Mouse (Mus musculus) midbrain, embryonic 13.5 days (tissue): Measurements from ENCODE around the gene Iqcb1. TPM values are rescaled to one million over a fixed set of nuclear protein-coding genes. Genes with fewer than 3 reads are reported as not detected.
"Not testable (repeated sequence)": the region's sequence is repeated elsewhere in the genome, so short reads cannot be mapped to it uniquely, and the experiment has no call there.

Experiments
- ATAC-seq: fragments of 200-750 bp; cut with Nextera tagmentation; 2 replicates; pipeline ENCODE4 v1.8.0; 2017; ENCODE audit warnings: mild to moderate bottlenecking, moderate TSS enrichment, moderate library complexity
- H3K27ac ChIP-seq: fragments of 300-500 bp; sonication (generic); 2 replicates; pipeline ENCODE4 v1.5.1; 2015; ENCODE audit warnings: inconsistent platforms, mild to moderate bottlenecking, moderate library complexity
- H3K27me3 ChIP-seq: fragments of 300-500 bp; sonication (generic); 2 replicates; pipeline ENCODE4 v1.6.1; 2015; ENCODE audit warnings: mild to moderate bottlenecking, inconsistent platforms
- H3K36me3 ChIP-seq: fragments of 300-500 bp; sonication (generic); 2 replicates; pipeline ENCODE4 v1.6.1; 2015; ENCODE audit warnings: mild to moderate bottlenecking, inconsistent platforms
- H3K4me1 ChIP-seq: fragments of 300-500 bp; sonication (generic); replicated peaks from 2 replicates; pipeline ENCODE4 v1.6.1; 2015; ENCODE audit warnings: inconsistent platforms
- H3K4me2 ChIP-seq: fragments of 300-500 bp; sonication (generic); replicated peaks from 2 replicates; pipeline ENCODE4 v1.6.1; 2015; ENCODE audit warnings: moderate library complexity, mild to moderate bottlenecking, inconsistent platforms
- H3K4me3 ChIP-seq: fragments of 300-500 bp; sonication (generic); replicated peaks from 2 replicates; pipeline ENCODE4 v1.5.1; 2015; ENCODE audit warnings: mild to moderate bottlenecking, inconsistent platforms
- H3K9ac ChIP-seq: fragments of 300-500 bp; sonication (generic); replicated peaks from 2 replicates; pipeline ENCODE4 v1.6.1; 2015; ENCODE audit warnings: mild to moderate bottlenecking, inconsistent platforms
- H3K9me3 ChIP-seq: fragments of 300-500 bp; sonication (generic); 2 replicates; pipeline ENCODE4 v1.6.1; 2016; ENCODE audit warnings: mild to moderate bottlenecking, inconsistent platforms
- WGBS: fragments of 180-500 bp; shearing (Covaris S2); methylation state at CpG from one replicate; pipeline ENCODE4 v1.1.7; 2015; 5-methylcytosine and 5-hydroxymethylcytosine counted together
- polyA plus RNA-seq: library from polyadenylated mRNA; unstranded; fragments of >200 nt; fragmentation: Nextera tagmentation; extraction: Ambion mirVana; gene quantifications from 2 replicates; pipeline ENCODE4 v1.2.1, GENCODE M21; 2015

The Iqcb1 gene
- polyA plus RNA-seq, 1 experiment from 2014 or later = 64.3 TPM

- WGBS = 59% methylated on average over 6 of the region's 6 CpGs
- Histone ChIP-seq H3K9me3 (no peaks in the 10 kb centered on the region), H3K4me3 (no peak overlapping the region), H3K27me3 (no peaks in the 10 kb centered on the region), H3K4me1 (0 out of 2 replicates have a peak, but pooled peaks cover 4% of the 10 kb centered on the region), H3K27ac (no peak overlapping the region), H3K4me2 (no peak overlapping the region), H3K36me3 (no peaks in the 10 kb centered on the region), H3K9ac (no peak overlapping the region)
- no peak for ATAC-seq
These were observed 8.2 kb upstream of the Iqcb1 start for GRCm38 (mm10) chr16:36820016-36820415.

DNA sequence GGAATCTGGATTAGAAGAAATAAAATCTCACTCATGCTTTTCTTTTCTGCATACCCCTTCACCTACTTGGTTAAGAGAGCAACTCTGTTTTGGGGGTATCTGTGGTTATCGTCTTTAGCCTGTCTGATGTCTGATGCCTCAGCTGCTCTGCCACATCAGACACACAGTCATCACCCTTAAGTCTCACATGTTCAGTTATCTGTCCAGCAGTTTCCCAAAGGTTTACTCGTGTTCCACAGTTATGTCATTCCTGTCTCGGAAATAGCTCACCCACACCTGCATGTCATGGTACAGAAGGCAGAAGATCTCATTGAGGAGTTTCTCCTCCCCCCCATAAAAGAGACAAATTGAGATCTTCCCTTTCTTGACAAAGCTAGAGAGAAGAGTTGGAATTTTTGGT lies 7.4 kb upstream of the Iqcb1 start:
- Histone ChIP-seq H3K36me3 (no peaks in the 10 kb centered on the region), H3K4me2 (no peak overlapping the region), H3K9me3 (no peaks in the 10 kb centered on the region), H3K27me3 (no peaks in the 10 kb centered on the region), H3K4me1 (0 out of 2 replicates have a peak, but pooled peaks cover 4% of the 10 kb centered on the region), H3K9ac (no peak overlapping the region), H3K27ac (no peak overlapping the region), H3K4me3 (no peak overlapping the region)
- no peak for ATAC-seq
- WGBS = 87% methylated on average over 3 of the region's 3 CpGs

DNA sequence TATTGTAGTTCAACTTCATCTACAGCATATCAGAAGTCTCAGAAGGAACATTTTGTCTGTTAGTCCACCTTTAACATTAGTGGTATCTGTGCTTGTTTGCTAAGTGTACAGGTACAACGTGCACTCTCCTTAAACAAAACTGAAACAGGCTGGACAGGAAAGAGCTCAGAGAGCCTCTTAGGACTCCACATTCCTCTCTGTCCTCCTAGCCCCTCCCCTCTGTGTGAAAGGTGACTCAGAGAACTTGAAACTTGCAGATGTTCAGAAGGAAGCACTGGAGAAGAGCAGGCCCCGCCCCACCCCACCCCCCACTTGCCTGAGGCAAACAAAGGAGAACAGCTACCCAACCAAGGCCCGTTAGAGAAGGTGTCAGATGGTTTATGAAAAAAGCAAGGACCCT lies 6.7 kb upstream of the Iqcb1 start:
- Histone ChIP-seq H3K4me2 (no peak overlapping the region), H3K27me3 (peaks cover 4% of the 10 kb centered on the region; the same call in 1 of the 2 replicates), H3K4me1 (0 out of 2 replicates have a peak, but pooled peaks cover 4% of the 10 kb centered on the region), H3K27ac (no peak overlapping the region), H3K9me3 (no peaks in the 10 kb centered on the region), H3K36me3 (no peaks in the 10 kb centered on the region), H3K4me3 (no peak overlapping the region), H3K9ac (no peak overlapping the region)
- WGBS = 14% methylated on average over 3 of the region's 3 CpGs
- ATAC-seq = no peak

GRCm38 (mm10) chr16:36827611-36828053 lies 553 bp upstream of the Iqcb1 start:
- H3K27ac ChIP-seq = no peak overlapping the region
- peak overlapping the region; percentile 79 for H3K4me3 ChIP-seq
- H3K27me3 ChIP-seq = peaks cover 4% of the 10 kb centered on the region; the same call in 1 of the 2 replicates
- ATAC-seq = no peak
- H3K36me3 ChIP-seq = no peaks in the 10 kb centered on the region
- peak overlapping the region; percentile 72 for H3K4me2 ChIP-seq
- H3K9ac ChIP-seq = peak overlapping the region; percentile 24; the same call in 1 of the 2 replicates
- H3K4me1 ChIP-seq = peaks cover 26% of the 10 kb centered on the region
- 6% methylated on average over 11 of the region's 11 CpGs for WGBS
- no peaks in the 10 kb centered on the region for H3K9me3 ChIP-seq

DNA sequence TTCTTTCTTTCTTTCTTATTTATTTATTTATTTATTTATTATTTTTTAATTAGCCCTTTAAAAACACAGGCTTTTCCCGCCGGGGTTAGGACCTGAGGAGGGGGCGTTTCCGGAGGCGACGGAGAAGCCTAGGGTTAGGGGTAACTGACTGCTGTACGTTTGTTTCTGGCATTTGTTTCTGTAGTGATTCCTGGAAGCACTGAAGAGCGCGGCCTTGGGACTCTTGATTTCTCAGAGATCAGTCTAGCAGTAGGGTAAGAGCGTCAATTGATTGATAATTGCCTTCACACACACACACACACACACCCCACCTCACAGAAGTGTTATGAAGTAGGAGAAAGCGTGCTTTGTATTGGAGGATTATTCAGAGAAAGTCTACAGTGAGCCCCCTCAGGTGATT lies 635 bp downstream of the Iqcb1 start:
- Histone ChIP-seq H3K27me3 (peaks cover 4% of the 10 kb centered on the region; the same call in 1 of the 2 replicates), H3K9ac (peak overlapping the region; percentile 85), H3K36me3 (no peaks in the 10 kb centered on the region), H3K27ac (peak overlapping the region; percentile 84), H3K4me3 (peak overlapping the region; percentile 79), H3K9me3 (no peaks in the 10 kb centered on the region), H3K4me1 (peaks cover 26% of the 10 kb centered on the region), H3K4me2 (peak overlapping the region; percentile 72)
- peak; percentile 38 for ATAC-seq
- 6% methylated on average over 11 of the region's 11 CpGs for WGBS

GRCm38 (mm10) chr16:36846894-36847293 lies 18.7 kb downstream of the Iqcb1 start:
- H3K4me3 ChIP-seq, ATAC-seq, H3K4me1 ChIP-seq, H3K9me3 ChIP-seq, H3K4me2 ChIP-seq, H3K27ac ChIP-seq, H3K9ac ChIP-seq, H3K27me3 ChIP-seq: not testable (repeated sequence)
- 88% methylated on average over 1 of the region's 1 CpGs for WGBS
- peaks cover 28% of the 10 kb centered on the region for H3K36me3 ChIP-seq

DNA sequence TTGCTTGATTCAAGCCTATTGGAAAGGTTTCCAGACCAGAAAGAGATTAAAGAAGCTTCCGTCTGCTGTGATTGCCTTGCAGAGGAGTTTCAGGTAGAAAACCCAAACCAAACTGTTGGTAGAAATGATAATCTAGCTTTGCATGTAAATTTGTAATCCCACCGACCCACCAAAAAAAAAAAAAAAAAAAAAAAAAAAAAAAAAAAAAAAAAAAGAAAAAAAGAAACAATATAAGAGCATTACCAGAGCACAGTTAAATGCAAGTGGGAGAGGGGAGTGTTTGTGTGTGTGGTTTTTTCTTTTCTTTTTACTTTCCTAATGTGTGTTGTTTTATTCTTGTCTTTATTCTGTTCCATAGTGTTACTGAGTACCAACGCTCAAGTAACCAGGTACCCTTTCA lies 23.0 kb downstream of the Iqcb1 start:
- no peak for ATAC-seq
- WGBS = 86% methylated on average over 3 of the region's 3 CpGs
- Histone ChIP-seq H3K4me2 (no peak overlapping the region), H3K36me3 (peaks cover 33% of the 10 kb centered on the region), H3K27ac (no peak overlapping the region), H3K4me3 (no peak overlapping the region), H3K9ac (no peak overlapping the region), H3K9me3 (no peaks in the 10 kb centered on the region), H3K4me1 (no peaks in the 10 kb centered on the region), H3K27me3 (no peaks in the 10 kb centered on the region)

- Histone ChIP-seq H3K4me2 (no peak overlapping the region), H3K27ac (no peak overlapping the region), H3K9ac (no peak overlapping the region), H3K27me3 (no peaks in the 10 kb centered on the region), H3K4me1 (no peaks in the 10 kb centered on the region), H3K4me3 (no peak overlapping the region), H3K36me3 (peaks cover 41% of the 10 kb centered on the region), H3K9me3 (no peaks in the 10 kb centered on the region)
- ATAC-seq = no peak
- 96% methylated on average over 3 of the region's 3 CpGs for WGBS
These were observed 35.4 kb downstream of the Iqcb1 start for GRCm38 (mm10) chr16:36863585-36863984.

DNA sequence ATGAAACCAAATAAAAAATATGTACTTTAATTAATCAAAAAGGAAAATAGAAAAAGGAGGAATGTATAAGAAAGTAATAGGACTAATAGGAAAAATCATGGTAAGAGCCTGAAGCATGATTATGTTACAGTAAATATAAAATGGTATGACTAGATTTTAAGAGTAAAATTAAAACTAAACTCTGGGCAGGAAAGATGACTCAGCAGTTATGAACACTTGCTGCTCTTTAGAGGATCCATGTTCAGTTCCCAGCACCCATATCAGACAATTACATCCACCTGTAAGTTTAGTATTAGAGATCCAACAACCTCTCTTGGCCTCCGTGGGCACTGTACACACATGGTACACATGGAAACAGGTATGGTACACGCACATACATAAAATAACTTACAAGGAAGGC lies 41.3 kb downstream of the Iqcb1 start:
- no peak overlapping the region for H3K27ac ChIP-seq
- no peaks in the 10 kb centered on the region for H3K9me3 ChIP-seq
- H3K4me3 ChIP-seq = no peak overlapping the region
- H3K4me1 ChIP-seq = peaks cover 8% of the 10 kb centered on the region
- no peak for ATAC-seq
- H3K36me3 ChIP-seq = peaks cover 47% of the 10 kb centered on the region
- no peak overlapping the region for H3K9ac ChIP-seq
- no peaks in the 10 kb centered on the region for H3K27me3 ChIP-seq
- no peak overlapping the region for H3K4me2 ChIP-seq
- WGBS = 95% methylated on average over 2 of the region's 2 CpGs

GRCm38 (mm10) chr16:36874583-36875275 lies 46.5 kb downstream of the Iqcb1 start, which contains the start of the genes Eaf2 and Golgb1:
Eaf2 (minus strand) TSS chr16:36875003.
Golgb1 (plus strand) TSS chr16:36875140.
- H3K9ac ChIP-seq = peak within 1 kb of the TSS; percentile 91
- no peaks in the 10 kb centered on the region for H3K27me3 ChIP-seq
- WGBS = under 1% methylated on average over 43 of the region's 43 CpGs
- H3K4me3 ChIP-seq = peak within 1 kb of the TSS; percentile 83
- H3K4me2 ChIP-seq = peak within 1 kb of the TSS; percentile 81
- peak; percentile 100 for ATAC-seq
- peaks cover 31% of the 10 kb centered on the region for H3K4me1 ChIP-seq
- H3K9me3 ChIP-seq = no peaks in the 10 kb centered on the region
- H3K36me3 ChIP-seq = peaks cover 15% of the 10 kb centered on the region
- H3K27ac ChIP-seq = peak within 1 kb of the TSS; percentile 82

- WGBS = under 1% methylated on average over 48 of the region's 48 CpGs
- ATAC-seq = no peak; the same call in 1 of the 2 replicates
These were observed 47.2 kb downstream of the Iqcb1 start for GRCm38 (mm10) chr16:36875276-36875851.

GRCm38 (mm10) chr16:36877316-36877715 lies 49.1 kb downstream of the Iqcb1 start:
- Histone ChIP-seq H3K9ac (no peak overlapping the region), H3K27me3 (no peaks in the 10 kb centered on the region), H3K4me1 (peaks cover 35% of the 10 kb centered on the region), H3K27ac (no peak overlapping the region), H3K9me3 (no peaks in the 10 kb centered on the region), H3K36me3 (peaks cover 1% of the 10 kb centered on the region), H3K4me3 (no peak overlapping the region), H3K4me2 (no peak overlapping the region)
- ATAC-seq = no peak
- 72% methylated on average over 5 of the region's 5 CpGs for WGBS

More at GRCm38 (mm10) chr16:36875276-36875851, 47.2 kb downstream of the Iqcb1 start:
- Histone ChIP-seq H3K36me3 (peaks cover 14% of the 10 kb centered on the region), H3K9me3 (no peaks in the 10 kb centered on the region), H3K4me2 (peak overlapping the region; percentile 81), H3K4me3 (peak overlapping the region; percentile 83), H3K27me3 (no peaks in the 10 kb centered on the region), H3K4me1 (peaks cover 33% of the 10 kb centered on the region), H3K27ac (peak overlapping the region; percentile 82), H3K9ac (peak overlapping the region; percentile 91)
